Mouse (Mus musculus): ENCODE data around the gene Stard13. TPM values are rescaled to one million over a fixed set of nuclear protein-coding genes. Genes with fewer than 3 reads are reported as not detected.
A peak's percentile ranks its signal among the peaks of the same experiment; 100 is the strongest.

The Stard13 gene
- 9.0 and 10.7 TPM in 2 replicates for polyA plus RNA-seq (2015; fragmentation: Nextera tagmentation; extraction: Ambion mirVana)

GRCm38 (mm10) chr5:151233400-151234031 lies at the start of gene Stard13:
Gene Stard13, minus strand, starts transcription at chr5:151233836.
- ATAC-seq (ENCODE audit: insufficient number of reproducible peaks, low FRiP score, low TSS enrichment, low read depth): peak; percentile 86
- peak within 1 kb of the TSS; percentile 7; the same call in 1 of the 2 replicates for H3K27ac ChIP-seq (replicated peaks)
- WGBS: under 1% methylated on average over 49 of the region's 49 CpGs

GRCm38 (mm10) chr5:151279531-151279930 lies 45.9 kb upstream of the Stard13 start:
- H3K4me3 ChIP-seq (replicated peaks): no peak overlapping the region
- no peak overlapping the region for H3K27ac ChIP-seq (replicated peaks)
- 89% methylated on average over 7 of the region's 7 CpGs for WGBS
- no peak for ATAC-seq (ENCODE audit: insufficient number of reproducible peaks, low FRiP score, low TSS enrichment, low read depth)
- H3K9me3 ChIP-seq (replicated peaks): no peaks in the 10 kb centered on the region
- no peak overlapping the region for H3K4me2 ChIP-seq (replicated peaks)
- H3K36me3 ChIP-seq: no peaks in the 10 kb centered on the region
- no peak overlapping the region for H3K9ac ChIP-seq
- no peaks in the 10 kb centered on the region for H3K27me3 ChIP-seq
- no peaks in the 10 kb centered on the region for H3K4me1 ChIP-seq

More at GRCm38 (mm10) chr5:151233400-151234031, at the start of gene Stard13:
- no peaks in the 10 kb centered on the region for H3K36me3 ChIP-seq
- H3K4me2 ChIP-seq (replicated peaks): peak within 1 kb of the TSS; percentile 99
- H3K27me3 ChIP-seq: peaks cover 8% of the 10 kb centered on the region
- peaks cover 12% of the 10 kb centered on the region for H3K4me1 ChIP-seq
- peak within 1 kb of the TSS; percentile 65 for H3K9ac ChIP-seq
- H3K4me3 ChIP-seq (replicated peaks): peak within 1 kb of the TSS; percentile 58
- no peaks in the 10 kb centered on the region for H3K9me3 ChIP-seq (replicated peaks)

- Histone ChIP-seq H3K4me1 (no peaks in the 10 kb centered on the region), H3K4me3 (replicated peaks) (no peak overlapping the region), H3K4me2 (replicated peaks) (no peak overlapping the region), H3K27ac (replicated peaks) (no peak overlapping the region), H3K9ac (no peak overlapping the region), H3K9me3 (replicated peaks) (no peaks in the 10 kb centered on the region), H3K36me3 (no peaks in the 10 kb centered on the region), H3K27me3 (no peaks in the 10 kb centered on the region)
- 85% methylated on average over 6 of the region's 6 CpGs for WGBS
- no peak for ATAC-seq (ENCODE audit: insufficient number of reproducible peaks, low FRiP score, low TSS enrichment, low read depth)
Observed at GRCm38 (mm10) chr5:151277927-151278326, 44.3 kb upstream of the Stard13 start.

- Histone ChIP-seq H3K9me3 (replicated peaks) (no peaks in the 10 kb centered on the region), H3K36me3 (no peaks in the 10 kb centered on the region), H3K9ac (no peak overlapping the region), H3K4me1 (no peaks in the 10 kb centered on the region), H3K4me3 (replicated peaks) (no peak overlapping the region), H3K27ac (replicated peaks) (no peak overlapping the region), H3K27me3 (no peaks in the 10 kb centered on the region), H3K4me2 (replicated peaks) (no peak overlapping the region)
- 92% methylated on average over 2 of the region's 2 CpGs for WGBS
- ATAC-seq (ENCODE audit: insufficient number of reproducible peaks, low FRiP score, low TSS enrichment, low read depth): no peak
Observed at GRCm38 (mm10) chr5:151275986-151276385, 42.4 kb upstream of the Stard13 start.

- Histone ChIP-seq H3K27ac (replicated peaks) (no peak overlapping the region), H3K4me3 (replicated peaks) (no peak overlapping the region), H3K36me3 (no peaks in the 10 kb centered on the region), H3K9ac (no peak overlapping the region), H3K9me3 (replicated peaks) (no peaks in the 10 kb centered on the region), H3K4me2 (replicated peaks) (no peak overlapping the region), H3K27me3 (no peaks in the 10 kb centered on the region), H3K4me1 (no peaks in the 10 kb centered on the region)
- ATAC-seq (ENCODE audit: insufficient number of reproducible peaks, low FRiP score, low TSS enrichment, low read depth): no peak
- WGBS: 71% methylated on average over 6 of the region's 6 CpGs
Observed at GRCm38 (mm10) chr5:151274265-151274664, 40.6 kb upstream of the Stard13 start.

- Histone ChIP-seq H3K27ac (replicated peaks) (no peak overlapping the region), H3K9me3 (replicated peaks) (no peaks in the 10 kb centered on the region), H3K36me3 (no peaks in the 10 kb centered on the region), H3K4me2 (replicated peaks) (no peak overlapping the region), H3K9ac (no peak overlapping the region), H3K27me3 (no peaks in the 10 kb centered on the region), H3K4me1 (no peaks in the 10 kb centered on the region), H3K4me3 (replicated peaks) (no peak overlapping the region)
- no peak for ATAC-seq (ENCODE audit: insufficient number of reproducible peaks, low FRiP score, low TSS enrichment, low read depth)
- 94% methylated on average over 5 of the region's 5 CpGs for WGBS
Observed at GRCm38 (mm10) chr5:151270815-151271214, 37.2 kb upstream of the Stard13 start.

- no peak overlapping the region for H3K4me3 ChIP-seq (replicated peaks)
- H3K4me2 ChIP-seq (replicated peaks): no peak overlapping the region
- H3K27ac ChIP-seq (replicated peaks): no peak overlapping the region
- no peaks in the 10 kb centered on the region for H3K36me3 ChIP-seq
- H3K9ac ChIP-seq: no peak overlapping the region
- 79% methylated on average over 14 of the region's 14 CpGs for WGBS
- no peaks in the 10 kb centered on the region for H3K27me3 ChIP-seq
- no peaks in the 10 kb centered on the region for H3K9me3 ChIP-seq (replicated peaks)
- ATAC-seq (ENCODE audit: insufficient number of reproducible peaks, low FRiP score, low TSS enrichment, low read depth): no peak
- no peaks in the 10 kb centered on the region for H3K4me1 ChIP-seq
Observed at GRCm38 (mm10) chr5:151266896-151267634, 33.4 kb upstream of the Stard13 start.

GRCm38 (mm10) chr5:151261558-151261957 lies 27.9 kb upstream of the Stard13 start:
- no peak overlapping the region for H3K27ac ChIP-seq (replicated peaks)
- no peaks in the 10 kb centered on the region for H3K27me3 ChIP-seq
- H3K4me2 ChIP-seq (replicated peaks): no peak overlapping the region
- H3K36me3 ChIP-seq: no peaks in the 10 kb centered on the region
- H3K9me3 ChIP-seq (replicated peaks): no peaks in the 10 kb centered on the region
- no peaks in the 10 kb centered on the region for H3K4me1 ChIP-seq
- no peak overlapping the region for H3K9ac ChIP-seq
- no peak for ATAC-seq (ENCODE audit: insufficient number of reproducible peaks, low FRiP score, low TSS enrichment, low read depth)
- no peak overlapping the region for H3K4me3 ChIP-seq (replicated peaks)
- 80% methylated on average over 2 of the region's 2 CpGs for WGBS

GRCm38 (mm10) chr5:151252213-151252612 lies 18.6 kb upstream of the Stard13 start:
- 63% methylated on average over 8 of the region's 8 CpGs for WGBS
- Histone ChIP-seq H3K4me1 (no peaks in the 10 kb centered on the region), H3K9me3 (replicated peaks) (no peaks in the 10 kb centered on the region), H3K36me3 (no peaks in the 10 kb centered on the region), H3K4me2 (replicated peaks) (no peak overlapping the region), H3K4me3 (replicated peaks) (no peak overlapping the region), H3K9ac (no peak overlapping the region), H3K27ac (replicated peaks) (no peak overlapping the region), H3K27me3 (no peaks in the 10 kb centered on the region)
- ATAC-seq (ENCODE audit: insufficient number of reproducible peaks, low FRiP score, low TSS enrichment, low read depth): no peak

GRCm38 (mm10) chr5:151251656-151252055 lies 18.0 kb upstream of the Stard13 start:
- no peak overlapping the region for H3K27ac ChIP-seq (replicated peaks)
- H3K9ac ChIP-seq: no peak overlapping the region
- ATAC-seq (ENCODE audit: insufficient number of reproducible peaks, low FRiP score, low TSS enrichment, low read depth): no peak
- H3K27me3 ChIP-seq: no peaks in the 10 kb centered on the region
- H3K4me3 ChIP-seq (replicated peaks): no peak overlapping the region
- no peaks in the 10 kb centered on the region for H3K9me3 ChIP-seq (replicated peaks)
- H3K4me2 ChIP-seq (replicated peaks): no peak overlapping the region
- H3K4me1 ChIP-seq: no peaks in the 10 kb centered on the region
- 88% methylated on average over 8 of the region's 8 CpGs for WGBS
- H3K36me3 ChIP-seq: no peaks in the 10 kb centered on the region

- Histone ChIP-seq H3K4me1 (no peaks in the 10 kb centered on the region), H3K4me2 (replicated peaks) (no peak overlapping the region), H3K9ac (no peak overlapping the region), H3K27me3 (no peaks in the 10 kb centered on the region), H3K4me3 (replicated peaks) (no peak overlapping the region), H3K36me3 (no peaks in the 10 kb centered on the region), H3K27ac (replicated peaks) (no peak overlapping the region), H3K9me3 (replicated peaks) (no peaks in the 10 kb centered on the region)
- WGBS: 60% methylated on average over 10 of the region's 10 CpGs
- ATAC-seq (ENCODE audit: insufficient number of reproducible peaks, low FRiP score, low TSS enrichment, low read depth): no peak
Observed at GRCm38 (mm10) chr5:151248671-151249620, 15.3 kb upstream of the Stard13 start.

Data from embryonic facial prominence, embryonic 15.5 days (tissue).